ENCODE assay signal across 8 mouse cellular contexts in genomic region chr11:46056770-46057411, GRCm38 (mm10). TPM values are rescaled to one million over a fixed set of nuclear protein-coding genes. Genes with fewer than 3 reads are reported as not detected.
DNase-seq lines count a peak whose midpoint lies in the region; ATAC-seq and TF ChIP-seq lines count a peak whose summit lies in the region.

No protein-coding gene starts in this region.

- H3K79me2 ChIP-seq in liver, adult 2 months (ENCODE audit: control insufficient read depth, insufficient read depth, low read length) = no peaks in the 10 kb centered on the region

- TF ChIP-seq CTCF in liver, adult 2 months (IDR thresholded peaks at IDR 0.05; ENCODE audit: low read depth, low read length) = no peak
- no peak for TF ChIP-seq CTCF in bone marrow macrophage, adult 2 months (IDR thresholded peaks at IDR 0.05; ENCODE audit: low read depth, low read length)

- peaks cover 11% of the 10 kb centered on the region for H3K27me3 ChIP-seq in liver, adult 2 months (ENCODE audit: control insufficient read depth, insufficient read depth, low read length)
- H3K27me3 ChIP-seq in intestine, embryonic 16.5 days (replicated peaks; ENCODE audit: control insufficient read depth, insufficient read depth, low read length) = peaks cover 2% of the 10 kb centered on the region; the same call in 1 of the 2 replicates
- H3K27me3 ChIP-seq in midbrain, embryonic 15.5 days (replicated peaks) = no peaks in the 10 kb centered on the region

- peak; percentile 26; the same call in 1 of the 2 replicates for ATAC-seq in intestine, embryonic 16.5 days
- peak; percentile 14 for ATAC-seq in midbrain, embryonic 15.5 days (replicated peaks)

- H3K36me3 ChIP-seq in liver, adult 2 months (ENCODE audit: control insufficient read depth, insufficient read depth, low read length) = no peaks in the 10 kb centered on the region
- H3K36me3 ChIP-seq in intestine, embryonic 16.5 days (ENCODE audit: control insufficient read depth, insufficient read depth, low read length) = no peaks in the 10 kb centered on the region
- H3K36me3 ChIP-seq in midbrain, embryonic 15.5 days (replicated peaks) = no peaks in the 10 kb centered on the region

- peaks cover 3% of the 10 kb centered on the region; the same call in 1 of the 2 replicates for H3K4me1 ChIP-seq in liver, adult 2 months (ENCODE audit: control insufficient read depth, insufficient read depth, low read length)
- peaks cover 5% of the 10 kb centered on the region for H3K4me1 ChIP-seq in bone marrow macrophage, adult 2 months (ENCODE audit: control insufficient read depth, insufficient read depth, low read length)
- H3K4me1 ChIP-seq in intestine, embryonic 16.5 days (ENCODE audit: control insufficient read depth, insufficient read depth, low read length) = peaks cover 7% of the 10 kb centered on the region; the same call in 1 of the 2 replicates
- H3K4me1 ChIP-seq in midbrain, embryonic 15.5 days = peaks cover 19% of the 10 kb centered on the region

- H3K9ac ChIP-seq in liver, adult 2 months (ENCODE audit: low read depth, low read length) = peak overlapping the region; percentile 31; the same call in 1 of the 2 replicates
- H3K9ac ChIP-seq in intestine, embryonic 16.5 days (ENCODE audit: low read depth, low read length) = peak overlapping the region; percentile 83
- peak overlapping the region; percentile 70 for H3K9ac ChIP-seq in midbrain, embryonic 15.5 days

- DNase-seq in liver, adult 2 months (ENCODE audit: extremely low read depth, low read depth, low spot score) = no peak
- DNase-seq in liver = no peak
- DNase-seq in gastrocnemius, postnatal 14 days = peak; percentile 66
- no peak for DNase-seq in ovary, postnatal 14 days (ENCODE audit: low spot score)
- no peak for DNase-seq in left cerebral cortex, adult 11 months (ENCODE audit: low spot score)

- intact Hi-C loops in gastrocnemius, postnatal 14 days (cut with DNase I; ENCODE audit: low total_unique reads) = loop anchor here (5.0 kb wide), 1 partner anchor 70 kb away; no protein-coding TSS in a partner anchor

- H3K9me3 ChIP-seq in intestine, embryonic 16.5 days (ENCODE audit: control insufficient read depth, low read length) = no peaks in the 10 kb centered on the region
- no peaks in the 10 kb centered on the region for H3K9me3 ChIP-seq in midbrain, embryonic 15.5 days

- H3K27ac ChIP-seq in liver, adult 2 months (replicated peaks; ENCODE audit: insufficient read depth, low read depth, low read length) = peak overlapping the region; percentile 2; the same call in 1 of the 2 replicates
- H3K27ac ChIP-seq in bone marrow macrophage, adult 2 months (ENCODE audit: insufficient read depth, low read depth, low read length) = no peak overlapping the region
- H3K27ac ChIP-seq in intestine, embryonic 16.5 days (ENCODE audit: low read length) = peak overlapping the region; percentile 87
- peak overlapping the region; percentile 90 for H3K27ac ChIP-seq in midbrain, embryonic 15.5 days

- peak overlapping the region; percentile 61 for H3K4me3 ChIP-seq in liver, adult 2 months (ENCODE audit: insufficient read depth, low read depth, low read length)
- peak overlapping the region; percentile 44 for H3K4me3 ChIP-seq in bone marrow macrophage, adult 2 months (ENCODE audit: insufficient read depth, low read length)
- peak overlapping the region; percentile 71 for H3K4me3 ChIP-seq in intestine, embryonic 16.5 days (ENCODE audit: low read length)
- peak overlapping the region; percentile 71 for H3K4me3 ChIP-seq in midbrain, embryonic 15.5 days

- no peak for TF ChIP-seq POLR2A in liver, adult 2 months (IDR thresholded peaks at IDR 0.05; ENCODE audit: extremely low read depth, insufficient read depth, low read length)
- TF ChIP-seq POLR2A in bone marrow macrophage, adult 2 months (IDR thresholded peaks at IDR 0.05; ENCODE audit: borderline replicate concordance, low read depth, low read length) = no peak

- peak overlapping the region; percentile 55 for H3K4me2 ChIP-seq in intestine, embryonic 16.5 days (ENCODE audit: low read depth, low read length)
- H3K4me2 ChIP-seq in midbrain, embryonic 15.5 days = peak overlapping the region; percentile 69

- 10% methylated on average over 25 of the region's 25 CpGs for WGBS in liver, adult 2 months
- 4% methylated on average over 25 of the region's 25 CpGs for WGBS in intestine, embryonic 16.5 days
- WGBS in midbrain, embryonic 15.5 days = 3% methylated on average over 25 of the region's 25 CpGs

RNA-seq across cellular contexts. Expression of gene Adam19, which starts 1.1 kb away (rescaled TPM):
- total RNA-seq in liver, adult 2 months (2014; rRNA removed) = 0.47 and 0.55 TPM in 2 replicates
- 0.50 and 1.1 TPM in 2 replicates for polyA plus RNA-seq in liver, adult 2 months (2012; rRNA removed)
- 15.6 and 19.0 TPM in 2 replicates for polyA plus RNA-seq in bone marrow macrophage, adult 2 months (2012; ENCODE audit: insufficient read depth, insufficient read length, missing spikeins)
- 10 to 100 TPM; 13.0 to 22.2 TPM for total RNA-seq in gastrocnemius, postnatal 14 days (2021)
- polyA plus RNA-seq in intestine, embryonic 16.5 days (2015; fragmentation: Nextera tagmentation; extraction: Ambion mirVana) = 12.0 and 12.7 TPM in 2 replicates
- polyA plus RNA-seq in midbrain, embryonic 15.5 days (2015; fragmentation: Nextera tagmentation; extraction: Ambion mirVana) = 11.3 and 12.2 TPM in 2 replicates

RNA-seq across cellular contexts. Expression of gene Gm12166, which starts 4.8 kb away (rescaled TPM):
- 2.3 and 3.5 TPM in 2 replicates for total RNA-seq in liver, adult 2 months (2014; rRNA removed)
- polyA plus RNA-seq in liver, adult 2 months (2012; rRNA removed) = 6.2 and 7.0 TPM in 2 replicates
- 46.6 and 58.9 TPM in 2 replicates for polyA plus RNA-seq in bone marrow macrophage, adult 2 months (2012; ENCODE audit: insufficient read depth, insufficient read length, missing spikeins)
- 1 to 10 TPM in 1 of 2 experiments, under 1 TPM in 1; 0.57 to 1.4 TPM for total RNA-seq in gastrocnemius, postnatal 14 days (2021)
- 5.5 and 5.8 TPM in 2 replicates for polyA plus RNA-seq in intestine, embryonic 16.5 days (2015; fragmentation: Nextera tagmentation; extraction: Ambion mirVana)
- 4.0 and 5.4 TPM in 2 replicates for polyA plus RNA-seq in midbrain, embryonic 15.5 days (2015; fragmentation: Nextera tagmentation; extraction: Ambion mirVana)

Comparison
In these comparisons a context has a peak if more than half of its experiments do, and no peak if none do; other contexts are left out.
1. H3K9ac ChIP-seq: peak in every context shown above with its lines; median percentile 83 in intestine, embryonic 16.5 days; 70 in midbrain, embryonic 15.5 days; 31 in liver, adult 2 months.